In the genomic region with DNA sequence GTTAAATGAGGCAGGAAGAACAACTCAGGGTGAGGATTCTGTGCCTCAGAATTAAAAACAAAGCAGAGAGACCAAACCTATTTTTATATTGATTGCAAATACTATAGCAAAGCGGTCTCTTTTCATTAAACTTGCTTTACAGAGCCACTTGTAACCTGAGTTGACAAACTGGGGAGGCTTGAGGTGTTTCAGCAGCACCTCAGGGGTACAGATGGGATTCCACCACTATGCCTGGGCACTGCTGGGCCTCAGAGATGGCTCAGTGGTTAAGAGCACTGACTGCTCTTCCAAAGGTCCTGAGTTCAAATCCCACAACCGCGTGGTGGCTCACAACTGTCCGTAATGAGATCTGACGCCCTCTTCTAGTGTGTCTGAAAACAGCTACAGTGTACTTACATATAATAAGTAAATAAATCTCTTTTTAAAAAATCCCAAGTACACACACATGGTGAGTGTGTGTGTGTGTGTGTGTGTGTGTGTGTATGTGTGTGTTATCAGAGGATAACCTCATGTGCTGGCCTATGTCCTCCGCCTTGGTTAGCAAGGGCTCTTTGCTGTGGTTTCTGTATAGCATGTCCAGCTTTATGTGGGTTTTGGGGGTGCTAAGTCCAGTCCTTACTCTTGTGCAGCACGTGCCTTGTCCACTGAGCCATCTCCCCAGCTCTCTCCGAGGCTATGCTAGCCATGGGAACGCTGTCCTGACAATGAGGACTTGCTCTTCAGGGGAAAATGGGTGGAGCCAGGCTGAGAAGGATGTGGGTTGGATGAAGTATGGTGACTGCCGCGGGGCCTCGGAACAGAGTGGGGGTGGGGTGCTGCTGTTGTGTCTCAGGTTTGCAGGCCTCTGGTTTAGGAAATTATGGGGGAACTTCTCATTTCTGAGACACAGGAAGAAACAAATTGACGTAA, we compare ENCODE assay signal across 8 mouse cellular contexts. TPM values are rescaled to one million over a fixed set of nuclear protein-coding genes. Genes with fewer than 3 reads are reported as not detected.
DNase-seq lines count a peak whose midpoint lies in the region; ATAC-seq lines count a peak whose summit lies in the region.

No protein-coding gene starts in this region.

- peaks cover 38% of the 10 kb centered on the region for H3K4me1 ChIP-seq in heart, embryonic 10.5 days
- peaks cover 56% of the 10 kb centered on the region for H3K4me1 ChIP-seq in kidney, embryonic 15.5 days

- H3K4me3 ChIP-seq in heart, embryonic 10.5 days = peak overlapping the region; percentile 49
- no peak overlapping the region for H3K4me3 ChIP-seq in kidney, embryonic 15.5 days (replicated peaks)

- H3K36me3 ChIP-seq in heart, embryonic 10.5 days = no peaks in the 10 kb centered on the region
- H3K36me3 ChIP-seq in kidney, embryonic 15.5 days = no peaks in the 10 kb centered on the region

- ATAC-seq in kidney, embryonic 15.5 days (replicated peaks; ENCODE audit: low FRiP score) = peak; percentile 78

- peak overlapping the region; percentile 53 for H3K4me2 ChIP-seq in kidney, embryonic 15.5 days

- H3K9ac ChIP-seq in kidney, embryonic 15.5 days = no peak overlapping the region

- 20% methylated on average over 13 of the region's 13 CpGs for WGBS in heart, embryonic 10.5 days
- WGBS in kidney, embryonic 15.5 days = 27% methylated on average over 13 of the region's 13 CpGs

- H3K9me3 ChIP-seq in heart, embryonic 10.5 days = no peaks in the 10 kb centered on the region
- no peaks in the 10 kb centered on the region for H3K9me3 ChIP-seq in kidney, embryonic 15.5 days (replicated peaks)

- H3K27ac ChIP-seq in heart, embryonic 10.5 days = peak overlapping the region; percentile 87
- peak overlapping the region; percentile 88 for H3K27ac ChIP-seq in kidney, embryonic 15.5 days

- no peaks in the 10 kb centered on the region for H3K27me3 ChIP-seq in heart, embryonic 10.5 days (ENCODE audit: insufficient read depth, poor library complexity, severe bottlenecking)
- H3K27me3 ChIP-seq in kidney, embryonic 15.5 days = no peaks in the 10 kb centered on the region

- DNase-seq in adrenal gland, adult (ENCODE audit: inconsistent age in 2 of 2, low spot score in 1 of 2) = peak; percentile 57 to 69
- DNase-seq in adrenal gland, adult 8-10 months = no peak
- peak; percentile 50 for DNase-seq in c-Kit-positive CD71-positive TER-119-negative erythroid progenitor cells, embryonic 14.5 days (ENCODE audit: low read depth)
- DNase-seq in heart, embryonic 10.5 days (ENCODE audit: low spot score) = peak; percentile 90
- DNase-seq in lung, postnatal 25 days (ENCODE audit: low spot score) = peak; percentile 57
- peak; percentile 48 to 60 for DNase-seq in spleen, postnatal 36 days (ENCODE audit: low spot score in 2 of 2)
- DNase-seq in urinary bladder, postnatal 4 days (ENCODE audit: low spot score in 2 of 2) = no peak

RNA-seq across cellular contexts. Expression of gene Cox7a2l, which starts 9.7 kb away (rescaled TPM):
- total RNA-seq in adrenal gland, adult 8-10 months (2022) = 100 to 1,000 TPM; 167 to 202 (median 190) TPM
- 173 and 177 TPM in 2 replicates for polyA plus RNA-seq in heart, embryonic 10.5 days (2016; fragmentation: Nextera tagmentation; extraction: Ambion mirVana)
- polyA plus RNA-seq in kidney, embryonic 15.5 days (2015; fragmentation: Nextera tagmentation; extraction: Ambion mirVana) = 189 and 196 TPM in 2 replicates

Comparison
In these comparisons a context has a peak if more than half of its experiments do, and no peak if none do; other contexts are left out.
1. DNase-seq: peak in adrenal gland, adult (2 of 2), c-Kit-positive CD71-positive TER-119-negative erythroid progenitor cells, embryonic 14.5 days (single experiment), heart, embryonic 10.5 days (single experiment), lung, postnatal 25 days (single experiment) and spleen, postnatal 36 days (2 of 2); none in adrenal gland, adult 8-10 months (single experiment) and urinary bladder, postnatal 4 days (0 of 2).